In the genomic region with DNA sequence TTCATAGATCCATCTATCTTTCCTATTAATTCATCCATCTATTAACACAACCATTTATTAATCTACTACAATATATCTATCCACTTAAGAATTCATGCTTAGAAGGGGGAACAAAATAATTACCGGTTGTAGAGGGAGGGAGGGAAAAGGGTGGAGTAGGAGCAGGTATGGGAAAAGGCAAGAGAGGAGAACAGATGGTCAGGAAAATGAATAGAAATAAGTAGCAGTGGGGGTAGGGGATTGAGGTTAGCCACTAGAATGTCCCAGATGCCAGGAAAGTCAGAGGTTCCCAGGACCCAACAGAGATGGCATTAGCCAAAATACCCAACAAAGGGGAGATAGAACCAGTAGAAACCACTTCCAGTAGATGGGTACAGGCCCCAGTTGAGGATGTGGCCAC, we compare ENCODE assay signal across 19 mouse cellular contexts.
"Had no signal": no experiment of that assay in that cellular context is flagged by ENCODE, and none has a peak within 500 bp of the region (broad histone marks: within the 10 kb centered on the region; RNA-seq: fewer than 3 reads in every experiment).

No protein-coding gene starts in this region.

- H3K27me3 ChIP-seq: lung, embryonic 15.5 days; midbrain, embryonic 12.5 days; neural tube, embryonic 13.5 days; neural tube, embryonic 15.5 days had no signal

- H3K4me3 ChIP-seq: lung, embryonic 15.5 days; midbrain, embryonic 10.5 days; midbrain, embryonic 12.5 days; myocyte; neural tube, embryonic 13.5 days; neural tube, embryonic 15.5 days had no signal

- H3K4me1 ChIP-seq: lung, embryonic 15.5 days; midbrain, embryonic 10.5 days; midbrain, embryonic 12.5 days; neural tube, embryonic 13.5 days; neural tube, embryonic 15.5 days had no signal

- H3K27ac ChIP-seq: lung, embryonic 15.5 days; midbrain, embryonic 10.5 days; midbrain, embryonic 12.5 days; neural tube, embryonic 13.5 days; neural tube, embryonic 15.5 days had no signal

- DNase-seq: liver, postnatal 0 days; lung, adult 2 months; lung, postnatal 14 days; lung, postnatal 4 days; midbrain, embryonic 14.5 days; retina, postnatal 1 day; right cerebral cortex, adult 18-20 months; right cerebral cortex, postnatal 25 days; right cerebral cortex, postnatal 4 days; spleen, adult 18-20 months; thymus, adult 18-20 months; thymus, postnatal 25 days; thymus, postnatal 4 days had no signal
